ENCODE assay signal across 25 mouse cellular contexts in genomic region chr2:46199341-46199740, GRCm38 (mm10).
DNase-seq lines count a peak whose midpoint lies in the region; ATAC-seq and TF ChIP-seq lines count a peak whose summit lies in the region.
"Had no signal": no experiment of that assay in that cellular context is flagged by ENCODE, and none has a peak within 500 bp of the region (broad histone marks: within the 10 kb centered on the region; RNA-seq: fewer than 3 reads in every experiment).

No protein-coding gene starts in this region.

- H3K4me1 ChIP-seq in liver, postnatal 0 days (ENCODE audit: insufficient read depth), result no peaks in the 10 kb centered on the region
- H3K4me1 ChIP-seq in kidney, embryonic 16.5 days (ENCODE audit: insufficient read depth, low read length), result no peaks in the 10 kb centered on the region
- H3K4me1 ChIP-seq: forebrain, embryonic 13.5 days; forebrain, embryonic 15.5 days had no signal

- ATAC-seq in liver, postnatal 0 days, result no peak
- ATAC-seq in kidney, embryonic 16.5 days (ENCODE audit: low FRiP score, low TSS enrichment), result no peak
- ATAC-seq: activated CD4-positive, CD25-positive, alpha-beta regulatory T cell, adult 4 months; forebrain, embryonic 13.5 days; forebrain, embryonic 15.5 days; forebrain, postnatal 0 days; Patski had no signal

- no peaks in the 10 kb centered on the region for H3K36me3 ChIP-seq in C2C12 (ENCODE audit: control insufficient read depth, insufficient read depth)
- H3K36me3 ChIP-seq in myocyte (ENCODE audit: control insufficient read depth, insufficient read depth), result no peaks in the 10 kb centered on the region
- no peaks in the 10 kb centered on the region for H3K36me3 ChIP-seq in liver, postnatal 0 days (replicated peaks; ENCODE audit: insufficient read depth, low read length)
- no peaks in the 10 kb centered on the region for H3K36me3 ChIP-seq in kidney, embryonic 16.5 days (ENCODE audit: insufficient read depth, low read length)
- H3K36me3 ChIP-seq: embryonic facial prominence, embryonic 10.5 days; embryonic facial prominence, embryonic 12.5 days; forebrain, embryonic 15.5 days; G1E had no signal

- TF ChIP-seq EP300 in liver, postnatal 0 days (IDR thresholded peaks at IDR 0.05; ENCODE audit: low read depth), result no peak

- H3ac ChIP-seq in C2C12 (ENCODE audit: control insufficient read depth, insufficient read length, low read depth) (no peak overlapping the region), myocyte (ENCODE audit: control insufficient read depth, insufficient read length) (no peak overlapping the region)

- no peaks in the 10 kb centered on the region for H3K79me2 ChIP-seq in C2C12 (ENCODE audit: control insufficient read depth, insufficient read depth)
- no peaks in the 10 kb centered on the region for H3K79me2 ChIP-seq in myocyte (ENCODE audit: control insufficient read depth, insufficient read depth)

- H3K4me3 ChIP-seq in C2C12 (ENCODE audit: insufficient read depth, poor library complexity, severe bottlenecking), result no peak overlapping the region
- no peak overlapping the region for H3K4me3 ChIP-seq in myocyte
- no peak overlapping the region for H3K4me3 ChIP-seq in liver, postnatal 0 days (ENCODE audit: low read depth, low read length)
- no peak overlapping the region for H3K4me3 ChIP-seq in kidney, embryonic 16.5 days (ENCODE audit: low read length)
- H3K4me3 ChIP-seq: embryonic facial prominence, embryonic 10.5 days; embryonic facial prominence, embryonic 12.5 days; forebrain, embryonic 13.5 days; forebrain, embryonic 15.5 days had no signal

- no peak overlapping the region for H3K4me2 ChIP-seq in myocyte (ENCODE audit: low read depth)
- no peak overlapping the region for H3K4me2 ChIP-seq in liver, postnatal 0 days (ENCODE audit: low read depth, low read length)
- H3K4me2 ChIP-seq in kidney, embryonic 16.5 days (replicated peaks; ENCODE audit: low read depth, low read length), result no peak overlapping the region
- H3K4me2 ChIP-seq: embryonic facial prominence, embryonic 12.5 days; forebrain, embryonic 13.5 days; forebrain, embryonic 15.5 days had no signal

- H3K27ac ChIP-seq in liver, postnatal 0 days (ENCODE audit: low read depth), result no peak overlapping the region
- no peak overlapping the region for H3K27ac ChIP-seq in kidney, embryonic 16.5 days (ENCODE audit: low read length)
- H3K27ac ChIP-seq: embryonic facial prominence, embryonic 10.5 days; embryonic facial prominence, embryonic 12.5 days; forebrain, embryonic 13.5 days; forebrain, embryonic 15.5 days had no signal

- DNase-seq in adrenal gland, adult 2 months, result peak; percentile 3
- DNase-seq in adrenal gland, postnatal 4 days (ENCODE audit: low spot score in 2 of 2), result no peak
- DNase-seq in NIH3T3 (ENCODE audit: low read depth), result peak; percentile 42
- no peak for DNase-seq in cerebellum, adult 11-12 months
- no peak for DNase-seq in liver, postnatal 0 days
- DNase-seq: adrenal gland, postnatal 10 days; adrenal gland, postnatal 25 days; B cell, adult 2 months; cerebellum, adult 11 months; cerebellum, adult 2 months; cerebellum, adult 9-10 months; cerebellum, postnatal 10 days; cerebellum, postnatal 25 days; forebrain, postnatal 0 days had no signal

- no peak for TF ChIP-seq CTCF in C2C12 (IDR thresholded peaks at IDR 0.05; ENCODE audit: control insufficient read depth, insufficient read depth, insufficient read length)
- TF ChIP-seq CTCF in liver, postnatal 0 days (IDR thresholded peaks at IDR 0.05; ENCODE audit: low read depth), result no peak

- no peaks in the 10 kb centered on the region for H3K79me3 ChIP-seq in C2C12 (ENCODE audit: low read depth)

- no peaks in the 10 kb centered on the region for H3K9me3 ChIP-seq in liver, postnatal 0 days (ENCODE audit: low read length)
- H3K9me3 ChIP-seq in kidney, embryonic 16.5 days (ENCODE audit: low read length), result no peaks in the 10 kb centered on the region
- H3K9me3 ChIP-seq: embryonic facial prominence, embryonic 10.5 days; embryonic facial prominence, embryonic 12.5 days; forebrain, embryonic 13.5 days; forebrain, embryonic 15.5 days; G1E had no signal

- WGBS in liver, postnatal 0 days (ENCODE audit: insufficient replicate concordance), result 35% methylated on average over 1 of the region's 1 CpGs
- 52% methylated on average over 1 of the region's 1 CpGs for WGBS in kidney, embryonic 16.5 days

- H3K27me3 ChIP-seq in C2C12 (ENCODE audit: control insufficient read depth, insufficient read depth, insufficient read length) (no peaks in the 10 kb centered on the region), myocyte (ENCODE audit: control insufficient read depth, insufficient read depth, insufficient read length) (no peaks in the 10 kb centered on the region)
- H3K27me3 ChIP-seq in liver, postnatal 0 days (ENCODE audit: insufficient read depth, low read length), result no peaks in the 10 kb centered on the region
- no peaks in the 10 kb centered on the region for H3K27me3 ChIP-seq in kidney, embryonic 16.5 days (ENCODE audit: insufficient read depth, low read length)
- H3K27me3 ChIP-seq: CH12.LX; embryonic facial prominence, embryonic 12.5 days; forebrain, embryonic 13.5 days; forebrain, embryonic 15.5 days had no signal

- H3K9ac ChIP-seq in liver, postnatal 0 days (replicated peaks), result no peak overlapping the region
- H3K9ac ChIP-seq in kidney, embryonic 16.5 days (replicated peaks; ENCODE audit: low read length), result no peak overlapping the region
- H3K9ac ChIP-seq: embryonic facial prominence, embryonic 12.5 days; forebrain, embryonic 13.5 days; forebrain, embryonic 15.5 days; forebrain, postnatal 0 days had no signal

- no peak for TF ChIP-seq POLR2A in myocyte (IDR thresholded peaks at IDR 0.05; ENCODE audit: insufficient read length, low read depth)

TF ChIP-seq in C2C12, 6 proteins besides CTCF, POLR2A, EP300 and RAD21:
- no peak for TF ChIP-seq MAX (IDR thresholded peaks at IDR 0.05)
- TF ChIP-seq CEBPB (IDR thresholded peaks at IDR 0.05; ENCODE audit: low read depth), result peak; percentile 95
- no peak for TF ChIP-seq MYOG (IDR thresholded peaks at IDR 0.05; ENCODE audit: control insufficient read depth, extremely low read depth, insufficient read length)
- peak; percentile 73 for TF ChIP-seq FOSL1 (IDR thresholded peaks at IDR 0.05; ENCODE audit: insufficient read depth, low read length, poor library complexity, severe bottlenecking)
- TF ChIP-seq USF1 (IDR thresholded peaks at IDR 0.05; ENCODE audit: low read depth), result no peak
TF ChIP-seq in C2C12: peak in this region for 2.

TF ChIP-seq in myocyte, 11 proteins besides CTCF, POLR2A, EP300 and RAD21:
- TF ChIP-seq CEBPB (IDR thresholded peaks at IDR 0.05; ENCODE audit: insufficient read depth, poor library complexity, severe bottlenecking), result peak; percentile 72
- no peak for TF ChIP-seq SRF (IDR thresholded peaks at IDR 0.05; ENCODE audit: control insufficient read depth, insufficient read length, low read depth)
- no peak for TF ChIP-seq TCF12 (IDR thresholded peaks at IDR 0.05; ENCODE audit: insufficient read depth, poor library complexity, severe bottlenecking)
TF ChIP-seq in myocyte: peak in this region for 1.

Comparison
In these comparisons a context has a peak if more than half of its experiments do, and no peak if none do; other contexts are left out.
1. DNase-seq: peak in adrenal gland, adult 2 months (single experiment) and NIH3T3 (single experiment); none in adrenal gland, postnatal 4 days (0 of 2), cerebellum, adult 11-12 months (single experiment) and liver, postnatal 0 days (single experiment).